Comparison of ENCODE assay signal across 29 mouse cellular contexts in genomic region chr13:70874741-70875140, GRCm38 (mm10). TPM values are rescaled to one million over a fixed set of nuclear protein-coding genes. Genes with fewer than 3 reads are reported as not detected.
A peak's percentile ranks its signal among the peaks of the same experiment; 100 is the strongest.
DNase-seq lines count a peak whose midpoint lies in the region; ATAC-seq and TF ChIP-seq lines count a peak whose summit lies in the region.
"Had no signal": no experiment of that assay in that cellular context is flagged by ENCODE, and none has a peak within 500 bp of the region (broad histone marks: within the 10 kb centered on the region; RNA-seq: fewer than 3 reads in every experiment).

No protein-coding gene starts in this region.

- no peaks in the 10 kb centered on the region for H3K9me3 ChIP-seq in kidney, embryonic 15.5 days (replicated peaks)
- H3K9me3 ChIP-seq in liver, embryonic 16.5 days (replicated peaks; ENCODE audit: control insufficient read depth, low read length): no peaks in the 10 kb centered on the region
- no peaks in the 10 kb centered on the region for H3K9me3 ChIP-seq in liver, embryonic 12.5 days (replicated peaks)
- H3K9me3 ChIP-seq in intestine, embryonic 16.5 days (ENCODE audit: control insufficient read depth, low read length): no peaks in the 10 kb centered on the region
- no peaks in the 10 kb centered on the region for H3K9me3 ChIP-seq in liver, postnatal 0 days (ENCODE audit: low read length)
- H3K9me3 ChIP-seq in hindbrain, embryonic 12.5 days (replicated peaks): no peaks in the 10 kb centered on the region
- H3K9me3 ChIP-seq in midbrain, embryonic 15.5 days: no peaks in the 10 kb centered on the region
- H3K9me3 ChIP-seq: embryonic facial prominence, embryonic 12.5 days; embryonic facial prominence, embryonic 15.5 days; heart, embryonic 10.5 days; heart, embryonic 13.5 days; hindbrain, embryonic 15.5 days had no signal

- no peaks in the 10 kb centered on the region for H3K27me3 ChIP-seq in kidney, embryonic 15.5 days
- no peaks in the 10 kb centered on the region for H3K27me3 ChIP-seq in kidney, adult 2 months (replicated peaks; ENCODE audit: control insufficient read depth, insufficient read depth, low read length)
- H3K27me3 ChIP-seq in liver, embryonic 16.5 days (ENCODE audit: control insufficient read depth, insufficient read depth, low read depth, low read length): no peaks in the 10 kb centered on the region
- H3K27me3 ChIP-seq in liver, embryonic 12.5 days (replicated peaks): no peaks in the 10 kb centered on the region
- no peaks in the 10 kb centered on the region for H3K27me3 ChIP-seq in intestine, embryonic 16.5 days (replicated peaks; ENCODE audit: control insufficient read depth, insufficient read depth, low read length)
- H3K27me3 ChIP-seq in liver, postnatal 0 days (ENCODE audit: insufficient read depth, low read length): no peaks in the 10 kb centered on the region
- H3K27me3 ChIP-seq in hindbrain, embryonic 12.5 days: no peaks in the 10 kb centered on the region
- no peaks in the 10 kb centered on the region for H3K27me3 ChIP-seq in midbrain, embryonic 15.5 days (replicated peaks)
- H3K27me3 ChIP-seq: CH12.LX; embryonic facial prominence, embryonic 12.5 days; embryonic facial prominence, embryonic 15.5 days; heart, embryonic 13.5 days; hindbrain, embryonic 15.5 days; Patski had no signal

- H3K27ac ChIP-seq in kidney, embryonic 15.5 days: peak overlapping the region; percentile 22; the same call in 1 of the 2 replicates
- no peak overlapping the region for H3K27ac ChIP-seq in kidney, adult 2 months (ENCODE audit: insufficient read depth, low read depth, low read length)
- no peak overlapping the region for H3K27ac ChIP-seq in liver, embryonic 16.5 days (ENCODE audit: low read length)
- no peak overlapping the region for H3K27ac ChIP-seq in liver, embryonic 12.5 days
- no peak overlapping the region for H3K27ac ChIP-seq in intestine, embryonic 16.5 days (ENCODE audit: low read length)
- H3K27ac ChIP-seq in liver, postnatal 0 days (ENCODE audit: low read depth): no peak overlapping the region
- no peak overlapping the region for H3K27ac ChIP-seq in hindbrain, embryonic 12.5 days
- H3K27ac ChIP-seq in midbrain, embryonic 15.5 days: no peak overlapping the region
- H3K27ac ChIP-seq: embryonic facial prominence, embryonic 12.5 days; embryonic facial prominence, embryonic 15.5 days; heart, embryonic 10.5 days; heart, embryonic 13.5 days; hindbrain, embryonic 15.5 days had no signal

- no peak for DNase-seq in kidney, adult 2 months
- no peak for DNase-seq in liver, postnatal 0 days
- DNase-seq: adrenal gland, adult 2 months; adrenal gland, postnatal 14 days; B cell, adult 2 months; cerebellum, adult 11 months; cerebellum, adult 2 months; cerebellum, adult 9-11 months; cerebellum, postnatal 25 days; forebrain, postnatal 0 days; gastrocnemius, postnatal 25 days; heart, adult 18-20 months; heart, postnatal 14 days; heart, postnatal 4 days had no signal

- H3K36me3 ChIP-seq in kidney, embryonic 15.5 days: no peaks in the 10 kb centered on the region
- H3K36me3 ChIP-seq in kidney, adult 2 months (ENCODE audit: control insufficient read depth, insufficient read depth, low read length): no peaks in the 10 kb centered on the region
- no peaks in the 10 kb centered on the region for H3K36me3 ChIP-seq in liver, embryonic 16.5 days (ENCODE audit: control insufficient read depth, insufficient read depth)
- no peaks in the 10 kb centered on the region for H3K36me3 ChIP-seq in liver, embryonic 12.5 days
- no peaks in the 10 kb centered on the region for H3K36me3 ChIP-seq in intestine, embryonic 16.5 days (ENCODE audit: control insufficient read depth, insufficient read depth, low read length)
- no peaks in the 10 kb centered on the region for H3K36me3 ChIP-seq in liver, postnatal 0 days (replicated peaks; ENCODE audit: insufficient read depth, low read length)
- no peaks in the 10 kb centered on the region for H3K36me3 ChIP-seq in hindbrain, embryonic 12.5 days
- no peaks in the 10 kb centered on the region for H3K36me3 ChIP-seq in midbrain, embryonic 15.5 days (replicated peaks)
- H3K36me3 ChIP-seq: embryonic facial prominence, embryonic 12.5 days; embryonic facial prominence, embryonic 15.5 days; G1E; heart, embryonic 10.5 days; heart, embryonic 13.5 days; hindbrain, embryonic 15.5 days had no signal

- TF ChIP-seq CTCF in kidney, adult 2 months (conservative IDR thresholded peaks at IDR 0.05; ENCODE audit: insufficient read depth, insufficient read length, low read depth, low read length): no peak
- TF ChIP-seq CTCF in liver, postnatal 0 days (IDR thresholded peaks at IDR 0.05; ENCODE audit: low read depth): no peak

- ATAC-seq in kidney, embryonic 15.5 days (replicated peaks; ENCODE audit: low FRiP score): no peak
- ATAC-seq in liver, embryonic 16.5 days (ENCODE audit: low read depth): peak; percentile 49; the same call in 1 of the 2 replicates
- no peak for ATAC-seq in liver, embryonic 12.5 days
- ATAC-seq in intestine, embryonic 16.5 days: peak; percentile 45
- ATAC-seq in liver, postnatal 0 days: peak; percentile 57; the same call in 1 of the 2 replicates
- ATAC-seq in hindbrain, embryonic 12.5 days (ENCODE audit: low FRiP score): no peak
- ATAC-seq in midbrain, embryonic 15.5 days (replicated peaks): no peak
- ATAC-seq: forebrain, embryonic 14.5 days; forebrain, postnatal 0 days had no signal

- H3K4me2 ChIP-seq in kidney, embryonic 15.5 days: no peak overlapping the region
- no peak overlapping the region for H3K4me2 ChIP-seq in liver, embryonic 16.5 days (ENCODE audit: low read depth, low read length)
- no peak overlapping the region for H3K4me2 ChIP-seq in liver, embryonic 12.5 days
- no peak overlapping the region for H3K4me2 ChIP-seq in intestine, embryonic 16.5 days (ENCODE audit: low read depth, low read length)
- H3K4me2 ChIP-seq in liver, postnatal 0 days (ENCODE audit: low read depth, low read length): no peak overlapping the region
- H3K4me2 ChIP-seq in hindbrain, embryonic 12.5 days (replicated peaks): no peak overlapping the region
- H3K4me2 ChIP-seq in midbrain, embryonic 15.5 days: no peak overlapping the region
- H3K4me2 ChIP-seq: embryonic facial prominence, embryonic 12.5 days; embryonic facial prominence, embryonic 15.5 days; heart, embryonic 13.5 days; hindbrain, embryonic 15.5 days had no signal

- peaks cover 24% of the 10 kb centered on the region for H3K4me1 ChIP-seq in kidney, embryonic 15.5 days
- no peaks in the 10 kb centered on the region for H3K4me1 ChIP-seq in kidney, adult 2 months (ENCODE audit: control insufficient read depth, insufficient read depth, low read length)
- no peaks in the 10 kb centered on the region; the same call in 1 of the 2 replicates for H3K4me1 ChIP-seq in liver, embryonic 16.5 days (ENCODE audit: control insufficient read depth, low read depth, low read length)
- H3K4me1 ChIP-seq in liver, embryonic 12.5 days: no peaks in the 10 kb centered on the region
- H3K4me1 ChIP-seq in intestine, embryonic 16.5 days (ENCODE audit: control insufficient read depth, insufficient read depth, low read length): peaks cover 4% of the 10 kb centered on the region; the same call in 1 of the 2 replicates
- H3K4me1 ChIP-seq in liver, postnatal 0 days (ENCODE audit: insufficient read depth): peaks cover 7% of the 10 kb centered on the region; the same call in 1 of the 2 replicates
- H3K4me1 ChIP-seq in hindbrain, embryonic 12.5 days: no peaks in the 10 kb centered on the region
- no peaks in the 10 kb centered on the region for H3K4me1 ChIP-seq in midbrain, embryonic 15.5 days
- H3K4me1 ChIP-seq: embryonic facial prominence, embryonic 12.5 days; embryonic facial prominence, embryonic 15.5 days; hindbrain, embryonic 15.5 days had no signal

- H3K4me3 ChIP-seq in kidney, embryonic 15.5 days (replicated peaks): no peak overlapping the region
- no peak overlapping the region for H3K4me3 ChIP-seq in kidney, adult 2 months (ENCODE audit: insufficient read depth, low read depth, low read length)
- no peak overlapping the region for H3K4me3 ChIP-seq in liver, embryonic 16.5 days (ENCODE audit: low read depth, low read length)
- H3K4me3 ChIP-seq in liver, embryonic 12.5 days: no peak overlapping the region
- H3K4me3 ChIP-seq in intestine, embryonic 16.5 days (ENCODE audit: low read length): no peak overlapping the region
- no peak overlapping the region for H3K4me3 ChIP-seq in liver, postnatal 0 days (ENCODE audit: low read depth, low read length)
- H3K4me3 ChIP-seq in hindbrain, embryonic 12.5 days: no peak overlapping the region
- no peak overlapping the region for H3K4me3 ChIP-seq in midbrain, embryonic 15.5 days
- H3K4me3 ChIP-seq: embryonic facial prominence, embryonic 12.5 days; embryonic facial prominence, embryonic 15.5 days; heart, embryonic 10.5 days; heart, embryonic 13.5 days; hindbrain, embryonic 15.5 days had no signal

- no peak for TF ChIP-seq EP300 in liver, postnatal 0 days (IDR thresholded peaks at IDR 0.05; ENCODE audit: low read depth)

- TF ChIP-seq POLR2A in kidney, adult 2 months (IDR thresholded peaks at IDR 0.05; ENCODE audit: low read depth, low read length): no peak

- H3K9ac ChIP-seq in kidney, embryonic 15.5 days: no peak overlapping the region
- no peak overlapping the region for H3K9ac ChIP-seq in liver, embryonic 16.5 days (ENCODE audit: low read depth, low read length)
- no peak overlapping the region for H3K9ac ChIP-seq in liver, embryonic 12.5 days
- H3K9ac ChIP-seq in intestine, embryonic 16.5 days (ENCODE audit: low read depth, low read length): no peak overlapping the region
- H3K9ac ChIP-seq in liver, postnatal 0 days (replicated peaks): no peak overlapping the region
- H3K9ac ChIP-seq in hindbrain, embryonic 12.5 days: no peak overlapping the region
- H3K9ac ChIP-seq in midbrain, embryonic 15.5 days: no peak overlapping the region
- H3K9ac ChIP-seq: embryonic facial prominence, embryonic 12.5 days; embryonic facial prominence, embryonic 15.5 days; forebrain, postnatal 0 days; heart, embryonic 13.5 days; hindbrain, embryonic 15.5 days had no signal

RNA-seq across cellular contexts. Expression of gene Adamts16, which starts 33.1 kb away (rescaled TPM):
- polyA plus RNA-seq in kidney, embryonic 15.5 days (2015; fragmentation: Nextera tagmentation; extraction: Ambion mirVana): 14.5 and 15.2 TPM in 2 replicates
- 1.2 and 1.4 TPM in 2 replicates for polyA plus RNA-seq in kidney, adult 2 months (2012; rRNA removed)
- polyA plus RNA-seq in liver, embryonic 16.5 days (2015; fragmentation: Nextera tagmentation; extraction: Ambion mirVana): 0.12 and 0.20 TPM in 2 replicates
- 0.18 TPM in 1 of 2 replicates, not detected in the other for polyA plus RNA-seq in liver, embryonic 12.5 days (2016; fragmentation: Nextera tagmentation; extraction: Ambion mirVana)
- 1.2 and 1.4 TPM in 2 replicates for polyA plus RNA-seq in intestine, embryonic 16.5 days (2015; fragmentation: Nextera tagmentation; extraction: Ambion mirVana)
- polyA plus RNA-seq in liver, postnatal 0 days (2015; fragmentation: Nextera tagmentation; extraction: Ambion mirVana): 0.13 and 0.23 TPM in 2 replicates
- 2.8 and 3.5 TPM in 2 replicates for polyA plus RNA-seq in hindbrain, embryonic 12.5 days (2016; fragmentation: Nextera tagmentation; extraction: Ambion mirVana)
- polyA plus RNA-seq in midbrain, embryonic 15.5 days (2015; fragmentation: Nextera tagmentation; extraction: Ambion mirVana): 1.9 and 2.4 TPM in 2 replicates
- polyA plus RNA-seq: G1E had no signal

Comparison
In these comparisons a context has a peak if more than half of its experiments do, and no peak if none do; other contexts are left out.
1. ATAC-seq: peak in liver, embryonic 16.5 days (single experiment), intestine, embryonic 16.5 days (single experiment) and liver, postnatal 0 days (single experiment); none in kidney, embryonic 15.5 days (single experiment), liver, embryonic 12.5 days (single experiment), hindbrain, embryonic 12.5 days (single experiment) and midbrain, embryonic 15.5 days (single experiment).